Mouse (Mus musculus): ENCODE results near the gene Med21.

Gene Med21

DNA sequence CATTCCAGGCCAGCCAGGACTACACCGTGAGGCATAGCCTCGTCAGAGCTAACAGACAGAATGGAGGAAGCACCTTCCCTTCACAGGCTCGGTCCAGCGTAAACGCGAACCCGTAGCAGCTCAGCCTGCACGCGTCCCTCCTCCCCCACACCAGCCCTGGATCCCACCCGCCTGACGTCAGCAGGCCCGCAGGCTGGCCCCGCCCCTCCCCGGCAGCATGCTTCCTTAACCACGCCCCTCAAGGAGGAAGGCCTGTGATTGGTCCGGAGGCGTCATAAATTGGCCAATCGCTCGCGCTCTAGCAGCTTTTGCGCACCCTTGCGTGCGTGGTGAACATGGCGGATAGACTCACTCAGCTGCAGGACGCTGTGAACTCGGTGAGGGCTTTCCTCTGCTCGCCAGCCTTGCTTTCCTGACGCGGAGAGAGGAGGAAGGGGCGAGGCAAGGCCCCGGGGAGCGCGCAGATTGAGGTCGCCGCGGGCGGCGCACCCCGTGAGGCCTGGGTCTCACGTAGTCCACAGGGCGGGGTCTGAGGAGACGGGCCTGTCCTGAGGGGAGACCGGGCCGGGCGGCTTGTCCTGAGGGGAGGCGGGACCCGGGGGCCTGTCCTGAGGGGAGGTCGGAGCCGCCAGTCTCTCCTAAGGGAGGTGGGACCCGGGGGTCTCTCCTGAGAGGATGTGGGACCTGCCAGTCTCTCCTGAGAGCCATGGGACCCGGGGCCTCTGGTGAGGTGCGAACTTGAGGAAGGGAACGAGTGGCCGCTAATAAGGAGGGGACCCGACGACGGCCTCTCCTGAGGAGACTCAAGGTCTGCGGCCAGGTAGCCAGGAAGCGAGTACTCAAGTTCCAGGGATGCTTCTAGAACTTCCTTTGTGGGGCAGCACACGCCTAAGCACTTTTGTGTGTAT lies at the start of gene Med21, which contains the start of gene Tm7sf3:
Gene Med21 (plus strand): TSS at position 272 of the 908 bp plus-strand sequence.
Gene Tm7sf3 (minus strand): TSS at position 549 of the 908 bp plus-strand sequence.
- peak; percentile 90 for DNase-seq (ENCODE audit: low spot score)

DNA sequence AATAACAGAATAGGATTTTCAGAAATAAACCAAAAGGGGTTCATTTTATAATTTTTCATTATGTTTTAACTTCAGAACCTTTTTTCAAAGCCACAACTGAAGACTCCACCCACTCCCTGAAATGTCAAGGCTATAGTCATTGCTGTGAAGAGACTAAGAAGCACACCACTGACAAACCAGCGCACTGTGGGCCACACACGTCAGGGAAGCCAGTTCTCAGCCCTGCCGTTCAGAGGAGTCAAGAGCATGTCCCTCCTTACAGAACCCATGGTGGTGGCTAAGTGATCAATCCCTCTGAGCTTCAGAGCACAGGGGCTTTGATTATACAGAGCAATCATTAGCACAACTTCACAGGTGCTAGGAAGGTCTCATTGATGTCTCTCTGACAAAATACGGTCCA lies 39.7 kb upstream of the Med21 start:
- no peak for DNase-seq (ENCODE audit: low spot score)

DNA sequence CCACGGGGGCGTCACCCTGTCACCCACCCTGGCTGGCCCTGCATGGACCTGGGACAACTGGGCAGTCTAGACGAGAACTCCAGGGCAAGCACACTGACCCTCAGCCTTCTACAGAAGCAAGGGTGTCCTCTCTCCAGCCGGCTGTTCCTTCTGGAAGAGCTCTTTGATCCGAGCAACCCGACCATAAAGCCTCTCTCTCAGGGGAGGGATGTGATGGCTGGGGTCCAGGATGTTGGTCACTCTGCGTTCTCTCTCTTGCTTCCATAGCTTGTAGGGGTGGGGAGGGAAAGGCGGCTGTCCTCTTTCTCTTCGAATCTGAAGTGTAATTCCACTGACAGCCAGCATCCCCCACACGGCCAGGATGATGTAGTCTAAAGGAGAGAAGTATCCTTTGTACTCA lies 38.7 kb upstream of the Med21 start:
- no peak for DNase-seq (ENCODE audit: low spot score)

DNA sequence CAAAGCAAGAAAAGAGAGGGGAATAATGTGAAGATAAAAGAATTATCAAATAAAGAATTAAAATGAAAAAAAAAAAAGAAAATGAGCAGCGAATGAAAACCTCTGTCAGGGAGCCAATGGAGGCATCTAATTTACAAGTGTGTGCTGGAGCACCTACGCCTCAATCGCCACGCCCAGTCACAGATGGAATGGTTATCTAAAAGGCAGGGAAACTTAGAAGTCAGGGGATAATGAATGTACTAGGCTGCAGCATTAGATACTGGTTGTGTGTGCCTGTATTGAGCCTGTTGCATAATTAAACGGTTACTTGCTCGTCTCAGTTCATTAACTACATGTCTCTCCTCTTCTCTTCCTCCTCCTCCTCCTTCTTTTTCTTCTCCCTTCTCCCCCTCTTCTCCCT lies 31.0 kb upstream of the Med21 start:
- DNase-seq (ENCODE audit: low spot score): no peak

DNA sequence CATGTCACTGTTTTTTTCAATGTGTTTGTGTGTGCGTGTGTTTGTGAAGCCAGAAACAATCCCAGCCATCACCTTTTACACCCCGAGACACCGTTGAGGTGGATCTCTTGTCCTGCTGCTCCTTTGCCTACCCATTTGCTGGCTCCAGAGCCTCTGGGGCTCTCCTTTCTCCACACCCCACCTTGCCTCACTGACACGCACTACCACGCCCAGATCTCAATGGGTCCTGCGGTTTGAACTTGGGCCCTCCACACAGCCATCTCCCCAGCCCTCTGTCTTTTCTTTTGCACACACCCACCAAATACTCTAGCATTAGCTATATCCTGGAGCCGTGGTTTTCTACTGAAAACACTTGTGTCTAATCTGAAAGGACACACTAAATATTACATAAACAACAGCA lies 30.4 kb upstream of the Med21 start:
- DNase-seq (ENCODE audit: low spot score): no peak

DNA sequence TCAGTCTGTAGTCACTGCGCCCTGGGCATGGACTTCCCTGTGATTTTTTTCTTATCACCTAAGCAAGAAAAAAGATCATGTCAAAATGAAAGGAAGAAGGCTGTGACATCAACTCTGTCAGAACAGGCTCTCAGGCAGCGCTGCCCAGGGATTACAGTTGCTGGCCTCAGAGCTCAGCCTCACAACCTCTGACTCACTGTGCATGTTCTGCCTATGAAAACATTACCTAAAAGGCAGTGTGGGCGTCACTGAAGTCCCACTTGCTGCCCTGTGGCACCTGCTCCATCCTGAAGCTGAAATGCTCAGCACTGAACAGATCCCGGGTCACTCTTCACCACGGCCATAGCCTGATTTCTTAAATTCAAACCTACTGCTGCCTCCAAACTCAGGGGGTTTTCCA lies 29.6 kb upstream of the Med21 start:
- no peak for DNase-seq (ENCODE audit: low spot score)

DNA sequence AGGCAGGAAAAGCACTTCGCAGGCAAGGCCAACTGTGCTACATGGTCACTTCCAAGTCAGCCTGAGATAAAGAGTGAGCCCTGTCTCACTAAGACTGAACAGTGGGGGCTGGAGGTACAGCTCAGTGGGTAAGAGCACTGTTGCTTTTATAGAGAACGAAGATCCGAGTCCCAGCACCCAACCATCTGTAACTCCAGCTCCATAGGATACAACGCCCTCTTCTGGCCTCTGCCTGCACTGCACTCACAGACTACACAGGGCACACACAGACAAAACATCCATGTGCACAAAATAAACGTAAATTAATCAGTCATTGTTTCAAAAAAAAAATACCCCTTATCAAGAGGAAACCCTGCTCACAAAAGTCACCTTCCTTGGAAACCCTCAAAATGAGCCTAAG lies 28.4 kb upstream of the Med21 start:
- DNase-seq (ENCODE audit: low spot score): no peak

DNA sequence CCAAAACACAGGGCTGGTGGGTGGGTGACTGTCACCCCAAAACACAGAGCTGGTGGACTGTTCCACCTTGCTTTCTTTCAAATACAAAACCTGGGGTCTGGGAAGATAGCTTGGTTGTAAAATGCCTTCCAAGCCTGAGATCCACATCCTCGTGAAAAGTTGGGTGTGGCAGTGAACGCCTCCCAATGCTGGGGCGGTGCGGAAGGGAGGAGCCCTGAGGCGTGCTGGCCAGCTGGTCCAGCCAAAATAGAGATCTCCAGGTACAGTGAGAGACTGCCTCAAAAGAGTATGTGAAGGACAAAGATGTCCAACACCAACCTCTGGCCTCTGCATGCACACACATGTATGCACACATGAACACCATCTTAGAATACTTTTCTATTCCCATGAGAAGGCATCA lies 27.8 kb upstream of the Med21 start:
- DNase-seq (ENCODE audit: low spot score): no peak

DNA sequence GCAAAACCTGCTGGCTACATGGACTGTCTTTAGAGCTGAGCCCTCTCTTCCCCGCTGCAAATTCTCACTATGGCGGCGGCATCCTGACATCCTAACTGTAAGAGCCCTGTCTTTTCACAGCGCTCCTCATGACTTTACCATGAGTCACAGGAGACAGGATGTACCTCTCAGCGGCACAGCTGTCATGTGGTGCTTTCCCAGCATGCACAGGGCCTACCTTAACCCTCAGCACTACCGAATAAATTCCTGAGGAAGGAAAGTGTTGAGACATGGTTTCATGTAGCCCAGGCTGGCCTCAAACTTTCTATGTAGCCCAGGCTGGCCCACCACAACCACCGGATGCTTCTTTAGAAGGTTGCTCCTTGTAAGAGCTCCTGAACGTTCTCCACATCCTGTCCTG lies 26.5 kb upstream of the Med21 start:
- no peak for DNase-seq (ENCODE audit: low spot score)

DNA sequence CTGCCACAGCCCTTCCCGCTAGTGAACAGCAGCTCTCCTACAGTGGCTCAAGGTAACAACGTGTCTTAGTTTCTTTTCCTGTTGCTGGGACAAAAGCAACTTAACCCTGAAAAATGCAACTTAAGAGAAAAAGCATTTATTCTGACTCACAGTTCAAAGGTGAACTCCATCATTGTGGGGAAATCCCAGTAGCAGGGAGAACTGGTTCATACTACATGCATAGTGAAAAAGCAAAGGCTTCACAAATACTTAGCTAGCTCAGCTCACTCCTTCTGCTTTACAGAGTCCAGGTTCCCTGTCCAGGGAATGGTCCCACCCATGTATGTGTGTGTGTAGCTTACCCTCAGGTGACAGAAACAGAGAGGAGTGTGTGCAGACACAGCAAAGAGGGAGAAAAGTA lies 25.7 kb upstream of the Med21 start:
- DNase-seq (ENCODE audit: low spot score): no peak

DNA sequence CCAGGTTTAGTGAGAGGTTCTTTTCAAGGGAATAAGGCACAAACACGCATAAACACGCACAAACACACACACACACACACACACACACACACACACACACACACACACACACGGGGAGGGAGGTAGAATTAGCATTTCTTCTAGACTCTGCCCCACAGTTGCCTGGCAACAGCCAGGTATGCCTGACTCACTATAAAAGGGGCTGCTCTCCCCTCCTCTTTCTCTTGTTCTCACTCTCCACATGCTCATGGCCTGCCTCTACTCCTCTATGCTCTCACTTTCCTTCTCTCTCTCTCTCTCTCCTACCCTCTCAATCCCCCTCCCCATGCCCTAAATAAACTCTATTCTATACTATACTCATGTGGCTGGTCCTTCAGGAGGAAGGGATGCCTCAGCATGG lies 14.2 kb upstream of the Med21 start:
- DNase-seq (ENCODE audit: low spot score): no peak

DNA sequence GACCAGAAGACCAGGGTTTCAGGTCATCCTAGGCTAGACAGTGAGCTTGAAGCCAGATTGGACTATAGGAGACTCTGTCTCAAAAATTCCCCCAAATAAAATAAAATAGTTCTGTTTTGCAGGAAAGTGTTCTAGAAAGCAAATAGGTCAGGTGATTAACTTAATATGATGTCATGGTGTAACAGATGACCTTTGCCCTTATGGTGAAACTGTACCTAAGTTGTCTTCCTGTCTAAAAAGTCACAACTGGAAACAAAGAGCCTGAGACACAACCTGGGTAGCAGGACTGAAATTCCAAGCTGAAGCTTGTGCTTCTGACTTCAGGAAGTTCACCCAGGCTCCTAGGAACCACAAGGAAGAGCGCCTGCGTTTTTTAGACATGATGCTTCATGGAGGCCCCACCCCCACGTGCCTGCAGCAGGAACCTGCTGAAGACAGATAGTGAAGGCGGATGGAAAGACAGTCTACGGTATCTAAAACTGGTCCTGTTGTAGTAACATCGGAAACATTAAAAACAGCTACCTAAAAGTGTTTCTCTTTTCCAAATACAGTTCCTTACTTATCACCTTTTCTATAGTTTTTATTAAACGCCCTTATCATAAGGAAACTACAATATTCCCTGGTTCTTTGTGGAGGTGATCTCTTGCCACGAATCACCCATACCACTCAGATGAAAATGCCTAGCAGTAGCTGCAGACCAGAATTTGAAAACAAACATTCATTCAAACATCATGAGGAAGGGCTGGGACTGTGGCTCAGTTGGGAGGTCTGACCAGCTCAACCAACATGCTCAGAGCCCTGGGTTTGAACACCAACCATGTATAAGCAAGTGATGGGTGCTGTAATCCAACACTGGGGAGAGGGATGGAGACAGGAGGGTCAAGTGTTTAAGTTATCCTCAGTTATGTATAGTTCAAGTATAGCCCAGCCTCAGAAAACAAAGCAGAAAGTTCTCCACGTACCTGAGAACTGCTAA lies 12.3 kb upstream of the Med21 start:
- no peak for DNase-seq (ENCODE audit: low spot score)

DNA sequence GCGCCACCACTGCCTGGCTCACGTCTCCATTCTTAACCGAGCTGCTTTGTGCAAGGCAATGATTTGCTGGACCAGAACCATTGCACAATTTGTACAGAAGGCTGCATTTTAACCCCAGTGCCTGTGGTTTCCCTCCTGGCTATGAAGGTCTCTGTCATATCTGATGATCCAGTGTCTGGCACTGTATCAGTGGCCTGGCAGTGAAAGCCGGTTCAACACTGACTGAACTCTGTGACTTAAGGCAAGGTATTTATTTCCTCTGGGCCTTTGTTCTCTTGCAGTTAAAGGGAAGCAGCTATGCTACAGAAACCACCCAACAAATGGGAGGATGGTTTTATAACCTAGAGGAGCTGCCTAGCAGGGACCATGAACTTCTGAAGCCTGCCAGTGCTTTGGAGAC lies 11.4 kb upstream of the Med21 start:
- no peak for DNase-seq (ENCODE audit: low spot score)

DNA sequence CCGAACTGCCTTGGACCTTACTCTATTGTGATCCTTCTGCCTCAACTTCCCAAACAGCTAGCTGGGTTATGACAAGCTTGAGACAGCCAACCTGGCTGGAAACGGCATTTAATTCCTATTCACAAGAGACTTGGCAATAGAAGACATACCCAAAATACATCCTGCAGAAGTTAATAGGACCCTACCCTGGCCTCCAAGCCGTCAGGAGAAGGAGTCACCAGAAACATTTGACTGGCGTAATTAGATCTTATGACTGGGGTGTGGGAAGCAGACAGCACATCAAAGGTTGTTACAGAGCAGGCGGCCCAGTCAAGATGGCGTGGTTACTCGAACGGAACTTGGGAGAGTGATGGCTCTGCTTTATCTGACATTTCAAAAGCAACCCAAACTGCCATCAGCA lies 10.5 kb upstream of the Med21 start:
- no peak for DNase-seq (ENCODE audit: low spot score)

DNA sequence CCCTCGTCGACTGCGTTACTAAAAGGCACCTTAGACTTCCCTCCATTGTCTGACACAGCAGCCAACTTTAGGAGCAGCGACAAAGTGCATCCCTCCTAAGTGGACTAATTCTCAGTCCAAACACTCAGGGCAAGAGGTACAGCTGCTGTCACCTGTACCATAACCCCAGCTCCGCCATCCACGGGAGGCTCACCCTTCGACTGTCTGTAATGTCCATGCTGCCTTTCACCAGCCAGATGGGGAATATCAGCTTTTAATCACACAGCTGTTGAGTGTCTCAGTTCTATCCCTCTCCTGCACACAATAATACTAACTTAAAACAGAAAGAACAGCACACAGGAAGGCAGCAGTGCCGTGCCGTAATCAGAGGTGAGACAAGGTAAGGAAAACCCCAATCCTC lies 9.9 kb upstream of the Med21 start:
- DNase-seq (ENCODE audit: low spot score): no peak

DNA sequence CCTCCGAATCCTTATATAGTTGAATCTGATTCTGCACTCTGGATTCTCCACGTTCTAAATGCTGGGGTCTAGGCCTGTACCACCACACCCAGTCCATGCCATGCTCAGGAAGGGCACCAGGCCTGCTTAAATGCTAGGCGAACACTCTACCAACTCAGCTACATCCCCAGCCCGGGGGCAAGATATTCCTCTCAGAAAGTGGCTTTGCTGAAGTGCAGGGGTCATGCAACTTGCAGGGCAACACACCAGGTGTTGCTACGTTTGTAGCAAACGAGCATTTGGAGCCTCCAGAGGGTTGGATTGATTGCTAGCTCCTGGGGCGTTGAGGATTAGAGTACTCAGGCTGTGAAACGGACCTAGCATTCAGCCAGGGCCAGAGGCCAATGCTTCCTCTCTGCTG lies 9.2 kb upstream of the Med21 start:
- DNase-seq (ENCODE audit: low spot score): no peak

DNA sequence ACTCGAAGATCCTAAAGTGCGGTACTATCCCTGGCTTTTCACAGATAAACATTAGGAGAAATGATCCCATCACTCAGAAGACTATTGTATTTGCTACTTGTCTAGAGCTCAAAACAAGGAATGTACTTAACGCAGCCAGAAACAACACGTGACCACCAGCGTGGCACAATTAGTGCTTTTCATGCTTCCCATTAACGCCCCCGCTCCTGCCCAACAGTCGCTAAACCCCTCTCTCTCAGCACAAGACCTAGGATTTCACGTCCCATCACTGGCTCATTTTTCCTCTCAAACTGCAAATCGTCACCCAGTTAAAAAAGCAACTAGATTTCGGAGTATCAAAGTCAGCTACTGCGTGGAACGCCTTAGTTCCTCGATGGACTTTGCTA lies 8.7 kb upstream of the Med21 start:
- no peak for DNase-seq (ENCODE audit: low spot score)

DNA sequence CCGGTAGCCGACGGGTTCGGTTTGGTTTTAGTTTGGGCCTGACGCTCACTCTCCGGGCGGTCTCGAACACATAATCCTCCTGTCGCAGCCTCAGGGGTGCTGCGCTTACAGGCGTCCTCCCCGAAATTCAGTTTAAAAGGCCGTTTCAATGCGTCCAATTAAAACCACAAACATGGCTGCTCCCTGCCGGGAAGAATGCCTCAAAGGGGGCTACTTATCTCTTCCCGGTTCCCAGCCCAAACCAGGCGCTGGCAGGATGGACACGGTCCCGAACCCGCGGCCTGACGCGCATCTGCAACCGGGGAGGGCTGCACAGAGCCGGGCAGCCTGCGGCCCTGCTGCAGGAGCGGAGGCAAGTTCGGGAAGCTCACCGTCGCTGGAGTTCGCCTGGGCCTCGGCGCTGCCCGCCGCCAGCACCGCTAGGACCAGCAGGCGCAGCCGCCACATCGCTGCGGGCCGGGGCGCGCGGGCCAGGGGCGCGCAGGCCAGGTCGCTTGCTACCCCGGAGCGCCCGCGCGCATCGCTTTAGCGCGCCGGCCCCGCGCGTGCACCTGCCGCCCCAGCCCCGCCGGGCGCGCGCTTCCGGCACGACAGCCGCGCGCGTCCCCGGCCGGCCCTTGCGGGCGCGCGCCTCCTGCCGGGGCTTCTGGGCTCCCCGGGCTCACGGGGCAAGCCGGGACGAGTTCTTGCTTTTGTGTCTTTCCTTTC lies 8.2 kb upstream of the Med21 start:
- DNase-seq (ENCODE audit: low spot score): peak; percentile 52

DNA sequence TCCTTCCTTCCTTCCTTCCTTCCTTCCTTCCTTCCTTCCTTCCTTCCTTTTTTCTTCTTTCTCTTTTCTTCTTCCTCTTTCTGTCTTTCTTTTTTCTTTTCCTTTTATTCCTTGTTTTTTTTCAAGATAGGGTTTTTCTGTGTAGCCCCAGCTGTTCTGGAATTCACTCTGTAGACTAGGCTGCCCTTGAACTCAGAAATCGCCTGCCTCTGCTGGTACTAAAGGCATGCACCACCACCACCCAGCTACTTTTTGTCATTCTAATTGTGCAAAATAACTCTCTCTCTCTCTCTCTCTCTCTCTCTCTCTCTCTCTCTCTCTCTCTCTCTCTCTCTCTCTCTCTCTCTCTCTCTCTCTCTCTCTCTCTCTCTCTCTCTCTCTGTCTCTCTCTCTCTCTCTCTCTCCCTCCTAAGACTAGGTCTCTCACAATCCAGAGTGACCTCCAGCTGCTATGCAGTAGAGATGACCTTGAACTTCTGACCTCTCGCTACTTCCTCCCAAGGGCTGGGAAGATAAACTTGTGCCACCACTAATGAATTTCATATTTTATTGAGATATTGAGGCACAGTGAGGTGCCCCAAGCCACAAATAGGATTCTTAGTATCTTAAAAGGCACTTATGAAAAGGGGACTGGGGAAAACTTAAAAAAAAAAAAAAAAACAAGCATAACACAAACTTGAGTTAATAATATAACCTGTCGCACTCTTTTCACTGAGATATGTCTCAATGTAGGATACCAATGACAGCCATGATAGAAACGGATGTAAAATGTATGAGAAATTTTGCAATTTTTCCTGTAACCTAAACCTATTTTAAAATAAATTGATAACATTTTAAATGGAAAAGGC lies 7.4 kb upstream of the Med21 start:
- DNase-seq (ENCODE audit: low spot score): no peak

DNA sequence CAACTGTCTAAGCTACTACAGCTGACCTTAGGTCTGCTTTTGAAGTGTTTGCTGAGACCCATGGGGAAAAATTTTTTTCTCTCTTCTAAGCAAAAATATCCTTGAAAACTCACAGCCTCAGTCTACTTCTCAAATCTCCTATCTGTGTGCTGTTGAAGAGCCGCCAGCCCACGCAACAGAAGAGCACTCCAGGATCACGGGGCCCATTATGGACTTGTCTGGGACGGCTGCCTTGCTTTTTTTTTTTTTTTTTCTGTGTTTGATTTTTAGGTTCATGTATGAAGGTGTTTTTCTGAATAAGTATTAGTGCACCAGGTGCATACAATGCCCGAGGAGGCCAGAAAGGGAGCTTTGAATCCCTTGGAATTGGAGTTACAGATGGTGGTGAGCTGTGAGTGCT lies 5.9 kb upstream of the Med21 start:
- DNase-seq (ENCODE audit: low spot score): no peak
